Mouse (Mus musculus): ENCODE results near the gene Fam57b.

DNA sequence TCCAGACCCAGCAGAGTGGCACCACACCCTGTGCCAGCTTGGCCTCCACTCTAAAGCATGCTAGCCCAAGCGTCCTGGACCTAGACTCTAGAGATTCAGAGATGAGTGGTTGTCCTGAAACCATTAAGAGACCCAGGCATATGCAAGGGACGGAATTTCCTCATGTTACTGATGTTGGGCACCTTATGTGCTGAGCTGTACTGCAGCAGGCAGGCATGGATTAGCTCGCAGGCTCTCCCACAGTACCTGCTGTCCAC, 21.6 kb upstream of the Fam57b start:
- no peak for TF ChIP-seq CTCF (IDR thresholded peaks at IDR 0.05; ENCODE audit: borderline replicate concordance, control insufficient read depth, extremely low read depth, insufficient read depth, low read length, poor library complexity)
- no peak for TF ChIP-seq POLR2A (IDR thresholded peaks at IDR 0.05; ENCODE audit: control insufficient read depth, extremely low read depth, insufficient read depth, low read length, poor library complexity)

All from thymus, adult 2 months (tissue).